Mouse (Mus musculus) T-cell, adult 2 months (primary cell): ENCODE results near the gene Gabre.

Experiments
- DNase-seq: peaks from one replicate; pipeline ENCODE4 v3.0.0; 2022; ENCODE audit warnings: low spot score

The Gabre gene

DNA sequence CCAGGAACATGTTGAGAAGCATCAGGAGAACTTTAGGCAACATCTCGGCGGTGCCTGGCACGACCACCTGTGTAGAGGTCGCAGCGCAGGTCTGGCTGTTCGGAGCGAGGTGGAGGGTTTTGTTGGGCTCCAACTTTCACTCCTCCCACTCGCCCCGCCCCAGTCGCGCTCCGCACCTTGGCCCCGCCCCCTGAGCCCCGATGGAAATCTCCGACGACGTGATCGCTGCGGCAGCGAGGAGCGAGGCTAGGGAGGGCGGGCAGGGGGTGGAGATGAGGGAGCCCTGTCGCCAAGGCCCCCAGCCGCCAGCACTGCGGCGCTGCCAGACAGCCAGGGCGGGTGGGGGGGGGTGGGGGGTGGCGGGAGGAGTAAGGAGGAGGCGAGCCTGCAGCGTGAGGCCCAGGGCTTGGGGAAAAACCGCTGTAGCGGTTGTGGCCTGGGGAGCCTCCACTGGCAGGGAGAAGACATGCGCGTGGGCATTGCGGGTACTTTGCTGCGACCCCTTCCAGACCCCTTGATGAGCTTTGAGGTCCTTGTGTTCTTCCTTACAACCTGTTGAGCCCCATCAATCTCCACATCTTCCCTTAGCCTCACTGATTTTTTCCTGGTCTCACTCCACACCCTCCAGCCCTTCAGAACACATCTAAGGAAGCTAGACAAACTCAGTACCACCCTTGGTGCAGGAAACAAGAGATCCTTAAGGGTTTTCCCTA lies at the start of gene Gabre:
Gene Gabre, minus strand, starts transcription at position 145 of the 713 bp plus-strand sequence.
- DNase-seq, result no peak

DNA sequence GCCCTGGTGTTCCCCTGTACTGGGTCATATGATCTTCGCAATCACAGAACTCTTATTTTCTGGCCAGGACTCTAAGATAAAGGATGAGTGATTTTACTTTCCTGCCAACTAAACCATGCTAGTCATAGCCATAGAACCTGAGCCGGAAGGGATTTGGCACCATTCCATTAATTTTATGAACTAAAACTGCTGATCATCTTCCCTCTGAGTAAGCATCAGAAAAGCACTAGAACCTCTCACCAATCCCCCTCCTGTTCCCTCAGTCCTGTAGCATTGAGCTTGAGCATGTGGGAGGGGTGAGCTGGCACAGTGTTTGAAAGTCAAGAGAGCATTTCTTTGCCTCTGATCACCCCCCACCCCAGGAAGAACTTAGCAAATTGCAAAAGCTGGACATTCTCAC lies 23.2 kb upstream of the Gabre start:
- no peak for DNase-seq

DNA sequence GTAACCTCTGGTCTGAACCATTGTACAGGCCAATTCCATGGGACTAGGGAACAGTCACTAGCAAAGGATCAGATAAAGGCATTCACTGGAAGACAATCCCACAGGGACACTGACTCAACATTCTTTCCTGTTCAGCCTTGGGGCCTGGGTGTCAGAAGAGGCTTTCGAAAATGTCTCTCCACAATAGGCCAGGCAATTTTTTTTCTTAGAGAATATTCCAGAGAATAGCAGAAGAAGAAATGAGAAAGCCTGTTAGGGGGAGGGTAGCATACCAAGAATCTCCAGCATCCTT lies 715 bp upstream of the Gabre start:
- DNase-seq, result no peak

GRCm38 (mm10) chrX:72273966-72274658 lies 491 bp downstream of the Gabre start:
- DNase-seq, result no peak

- no peak for DNase-seq
These were observed 4.0 kb downstream of the Gabre start for GRCm38 (mm10) chrX:72270637-72271036.

DNA sequence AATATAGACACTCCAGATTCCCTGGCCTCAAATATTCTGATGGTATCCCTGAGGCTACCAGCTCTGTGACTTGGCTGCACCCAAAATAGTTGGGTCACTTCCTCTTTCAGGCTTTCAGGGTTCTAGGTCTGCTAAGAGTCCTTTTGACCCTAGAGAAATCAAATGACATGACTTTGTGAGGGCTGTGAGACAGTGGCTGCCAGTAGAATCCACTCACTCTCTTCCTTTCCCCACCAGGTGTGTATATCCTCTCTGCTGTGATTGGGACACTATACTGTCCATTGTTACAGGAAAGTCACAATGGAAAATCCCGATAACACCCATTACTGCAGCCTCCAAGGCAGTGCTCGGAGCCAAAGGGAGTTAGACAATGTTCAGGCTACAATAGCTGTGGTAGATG lies 52.9 kb downstream of the Gabre start, which contains the start of gene Magea4:
Gene Magea4, plus strand, starts transcription at position 301 of the 400 bp plus-strand sequence.
- DNase-seq, result no peak
